Mouse (Mus musculus) MEL (cell line): ENCODE results near the gene Ltbp3. TPM values are rescaled to one million over a fixed set of nuclear protein-coding genes. Genes with fewer than 3 reads are reported as not detected.

Source experiments
- DNase-seq: peaks from one replicate; pipeline ENCODE4 v3.0.0; 2011; ENCODE audit warnings: low read depth, low spot score
- H3K27ac ChIP-seq: 2 replicates; pipeline ENCODE4 v1.5.1; 2012; ENCODE audit warnings: low read depth, mild to moderate bottlenecking, control low read depth, low read length, moderate library complexity; ENCODE audit not compliant: control insufficient read depth
- H3K27me3 ChIP-seq, 2 experiments: fragments of 150-350 bp in 1 of 2; sonication (generic) in 1 of 2; 2 replicates each; pipeline ENCODE4 v1.6.1; 2012; ENCODE audit warnings: low read length in 2 of 2, mild to moderate bottlenecking in 2 of 2, improper control_type of control experiment in 1 of 2, moderate library complexity in 1 of 2; ENCODE audit not compliant: insufficient read depth in 2 of 2, control insufficient read depth in 1 of 2
- H3K36me3 ChIP-seq, 2 experiments: 2 replicates each; pipeline ENCODE4 v1.6.1; 2012 to 2014; ENCODE audit warnings: low read length in 2 of 2, improper control_type of control experiment in 1 of 2, inconsistent platforms in 1 of 2, mild to moderate bottlenecking in 1 of 2; ENCODE audit not compliant: insufficient read depth in 2 of 2, control insufficient read depth in 1 of 2
- H3K4me1 ChIP-seq, 2 experiments: fragments of 150-350 bp in 1 of 2; sonication (generic) in 1 of 2; 2 replicates each; pipeline ENCODE4 v1.6.1; 2012; ENCODE audit warnings: low read length in 2 of 2, improper control_type of control experiment in 1 of 2, mild to moderate bottlenecking in 1 of 2; ENCODE audit not compliant: insufficient read depth in 2 of 2, control insufficient read depth in 1 of 2
- H3K4me3 ChIP-seq, 2 experiments: fragments of 150-350 bp in 1 of 2; sonication (generic) in 1 of 2; 2 replicates each; pipeline ENCODE4 v1.5.1; 2012; ENCODE audit warnings: low read depth in 2 of 2, low read length in 2 of 2, mild to moderate bottlenecking in 2 of 2, moderate library complexity in 2 of 2, control low read depth in 1 of 2, improper control_type of control experiment in 1 of 2; ENCODE audit not compliant: control insufficient read depth in 1 of 2, insufficient read depth in 1 of 2
- H3K79me2 ChIP-seq: 2 replicates; pipeline ENCODE4 v1.6.1; 2012; ENCODE audit warnings: mild to moderate bottlenecking, low read length, moderate library complexity; ENCODE audit not compliant: control insufficient read depth, poor library complexity, insufficient read depth
- H3K9ac ChIP-seq: 2 replicates; pipeline ENCODE4 v1.6.1; 2012; ENCODE audit warnings: low read depth, mild to moderate bottlenecking, control low read depth, low read length, moderate library complexity; ENCODE audit not compliant: control insufficient read depth, poor library complexity, severe bottlenecking
- H3K9me3 ChIP-seq: fragments of 150-350 bp; sonication (generic); replicated peaks from 2 replicates; pipeline ENCODE4 v1.6.1; 2012; ENCODE audit warnings: mild to moderate bottlenecking, low read length, improper control_type of control experiment, moderate library complexity; ENCODE audit not compliant: insufficient read depth
- CHD1 ChIP-seq: IDR thresholded peaks from 2 replicates; pipeline ENCODE4 v1.6.1; 2012; ENCODE audit warnings: low read depth, mild to moderate bottlenecking, inconsistent platforms, low read length, improper control_type of control experiment
- CHD2 ChIP-seq: IDR thresholded peaks from 2 replicates; pipeline ENCODE4 v1.6.1; 2011; ENCODE audit warnings: low read length, improper control_type of control experiment
- CTCF ChIP-seq, 3 experiments: IDR thresholded peaks in 2 of 3; conservative IDR thresholded peaks in 1 of 3; 2 replicates each; pipeline ENCODE4 v1.5.1; 2011 to 2012; ENCODE audit warnings: low read length in 3 of 3, low read depth in 2 of 3, mild to moderate bottlenecking in 2 of 3, improper control_type of control experiment in 1 of 3, inconsistent platforms in 1 of 3, mixed read lengths in 1 of 3, moderate library complexity in 1 of 3; ENCODE audit not compliant: control insufficient read depth in 1 of 3, insufficient read depth in 1 of 3, poor library complexity in 1 of 3, severe bottlenecking in 1 of 3
- ELF1 ChIP-seq: IDR thresholded peaks from 2 replicates; pipeline ENCODE4 v1.6.1; 2014; ENCODE audit warnings: low read depth, mild to moderate bottlenecking, inconsistent platforms, low read length, improper control_type of control experiment, moderate library complexity
- EP300 ChIP-seq, 2 experiments: IDR thresholded peaks; 2 replicates each; pipeline ENCODE4 v1.6.1; 2011; ENCODE audit warnings: improper control_type of control experiment in 2 of 2, low read length in 2 of 2, low read depth in 1 of 2, mild to moderate bottlenecking in 1 of 2
- ETS1 ChIP-seq: IDR thresholded peaks from 2 replicates; pipeline ENCODE4 v1.6.1; 2012; ENCODE audit warnings: low read depth, mild to moderate bottlenecking, inconsistent platforms, low read length, improper control_type of control experiment, moderate library complexity
- HCFC1 ChIP-seq: IDR thresholded peaks from 2 replicates; pipeline ENCODE4 v1.6.1; 2012; ENCODE audit warnings: low read depth, mild to moderate bottlenecking, inconsistent platforms, low read length, improper control_type of control experiment, moderate library complexity
- JUND ChIP-seq: IDR thresholded peaks from 2 replicates; pipeline ENCODE4 v1.6.1; 2011; ENCODE audit warnings: low read depth, mild to moderate bottlenecking, improper control_type of control experiment, low read length
- KAT2A ChIP-seq: conservative IDR thresholded peaks from 2 replicates; pipeline ENCODE4 v1.6.1; 2012; ENCODE audit warnings: low read depth, low read length, improper control_type of control experiment, inconsistent platforms
- MAFK ChIP-seq: IDR thresholded peaks from 2 replicates; pipeline ENCODE4 v1.6.1; 2011; ENCODE audit warnings: low read depth, mild to moderate bottlenecking, low read length, improper control_type of control experiment, borderline replicate concordance
- MAZ ChIP-seq: IDR thresholded peaks from 2 replicates; pipeline ENCODE4 v1.6.1; 2012; ENCODE audit warnings: low read depth, mild to moderate bottlenecking, inconsistent platforms, low read length, improper control_type of control experiment
- MEF2A ChIP-seq: IDR thresholded peaks from 2 replicates; pipeline ENCODE4 v1.6.1; 2014; ENCODE audit warnings: low read depth, mild to moderate bottlenecking, inconsistent platforms, low read length, improper control_type of control experiment; ENCODE audit not compliant: poor library complexity, insufficient replicate concordance, severe bottlenecking; ENCODE audit errors: extremely low read depth
- MXI1 ChIP-seq: IDR thresholded peaks from 2 replicates; pipeline ENCODE4 v1.6.1; 2011; ENCODE audit warnings: mild to moderate bottlenecking, low read depth, low read length, improper control_type of control experiment
- MYB ChIP-seq: IDR thresholded peaks from 2 replicates; pipeline ENCODE4 v1.6.1; 2011; ENCODE audit warnings: mild to moderate bottlenecking, low read depth, low read length, improper control_type of control experiment
- MYC ChIP-seq: IDR thresholded peaks from 2 replicates; pipeline ENCODE4 v1.6.1; 2011; ENCODE audit warnings: low read depth, mild to moderate bottlenecking, low read length, improper control_type of control experiment, moderate library complexity
- NELFE ChIP-seq: IDR thresholded peaks from 2 replicates; pipeline ENCODE4 v1.6.1; 2011; ENCODE audit warnings: low read depth, low read length, improper control_type of control experiment
- NRF1 ChIP-seq: IDR thresholded peaks from 2 replicates; pipeline ENCODE4 v1.6.1; 2014; ENCODE audit warnings: low read depth, mild to moderate bottlenecking, inconsistent platforms, low read length, improper control_type of control experiment, moderate library complexity; ENCODE audit not compliant: poor library complexity, insufficient read depth, severe bottlenecking
- POLR2A ChIP-seq, 2 experiments: IDR thresholded peaks; 2 replicates each; pipeline ENCODE4 v1.6.1; 2011 to 2012; ENCODE audit warnings: low read length in 2 of 2, mild to moderate bottlenecking in 2 of 2, control low read depth in 1 of 2, improper control_type of control experiment in 1 of 2, low read depth in 1 of 2, moderate library complexity in 1 of 2; ENCODE audit not compliant: control insufficient read depth in 1 of 2, insufficient read depth in 1 of 2, poor library complexity in 1 of 2
- POLR2AphosphoS2 ChIP-seq: IDR thresholded peaks from 2 replicates; pipeline ENCODE4 v1.6.1; 2011; ENCODE audit warnings: low read length, improper control_type of control experiment
- POLR2AphosphoS5 ChIP-seq: IDR thresholded peaks from 2 replicates; pipeline ENCODE4 v1.6.1; 2012; ENCODE audit warnings: low read depth, borderline replicate concordance, mild to moderate bottlenecking, inconsistent platforms, low read length, moderate library complexity, mixed read lengths
- RAD21 ChIP-seq: IDR thresholded peaks from 2 replicates; pipeline ENCODE4 v1.6.1; 2011; ENCODE audit warnings: mild to moderate bottlenecking, low read depth, low read length, improper control_type of control experiment
- RCOR1 ChIP-seq: IDR thresholded peaks from 2 replicates; pipeline ENCODE4 v1.6.1; 2012; ENCODE audit warnings: low read depth, mild to moderate bottlenecking, inconsistent platforms, low read length, improper control_type of control experiment
- SIN3A ChIP-seq: IDR thresholded peaks from 2 replicates; pipeline ENCODE4 v1.6.1; 2012; ENCODE audit warnings: low read length, improper control_type of control experiment, inconsistent platforms
- SMC3 ChIP-seq: IDR thresholded peaks from 2 replicates; pipeline ENCODE4 v1.6.1; 2011; ENCODE audit warnings: low read depth, low read length, improper control_type of control experiment
- TAL1 ChIP-seq: IDR thresholded peaks from 2 replicates; pipeline ENCODE4 v1.6.1; 2012; ENCODE audit warnings: mild to moderate bottlenecking, inconsistent platforms, low read length, moderate library complexity, mixed read lengths
- TCF12 ChIP-seq: IDR thresholded peaks from 2 replicates; pipeline ENCODE4 v1.6.1; 2014; ENCODE audit warnings: low read depth, mild to moderate bottlenecking, inconsistent platforms, low read length, improper control_type of control experiment, moderate library complexity
- UBTF ChIP-seq: IDR thresholded peaks from 2 replicates; pipeline ENCODE4 v1.6.1; 2012; ENCODE audit warnings: low read depth, mild to moderate bottlenecking, inconsistent platforms, low read length, improper control_type of control experiment, moderate library complexity, borderline replicate concordance; ENCODE audit not compliant: insufficient read depth
- USF1 ChIP-seq: IDR thresholded peaks from 2 replicates; pipeline ENCODE4 v1.6.1; 2014; ENCODE audit warnings: low read depth, mild to moderate bottlenecking, inconsistent platforms, low read length, improper control_type of control experiment, moderate library complexity
- USF2 ChIP-seq, 2 experiments: IDR thresholded peaks; 2 replicates each; pipeline ENCODE4 v1.6.1; 2011 to 2012; ENCODE audit warnings: improper control_type of control experiment in 2 of 2, low read length in 2 of 2, borderline replicate concordance in 1 of 2, inconsistent platforms in 1 of 2, low read depth in 1 of 2, mild to moderate bottlenecking in 1 of 2; ENCODE audit not compliant: insufficient read depth in 1 of 2
- ZC3H11A ChIP-seq: IDR thresholded peaks from 2 replicates; pipeline ENCODE4 v1.6.1; 2012; ENCODE audit warnings: low read depth, mild to moderate bottlenecking, inconsistent platforms, low read length, improper control_type of control experiment
- ZMIZ1 ChIP-seq: IDR thresholded peaks from 2 replicates; pipeline ENCODE4 v1.6.1; 2012; ENCODE audit warnings: low read depth, mild to moderate bottlenecking, inconsistent platforms, low read length, improper control_type of control experiment, moderate library complexity
- polyA plus RNA-seq, 2 experiments: library from polyadenylated mRNA; stranded (reverse) in 1 of 2; unstranded in 1 of 2; fragments of >175 nt in 1 of 2; fragments of >200 nt in 1 of 2; gene quantifications; 2 replicates each; pipeline versions ENCODE4 v1.2.1 to v1.2.4; 2012; ENCODE audit warnings: low replicate concordance in 2 of 2, low read depth in 1 of 2; ENCODE audit not compliant: insufficient read length in 2 of 2, insufficient read depth in 1 of 2, missing spikeins in 1 of 2
- total RNA-seq: library from RNA; depleted of rRNA; stranded (reverse); fragments of 300-350 nt; gene quantifications from 2 replicates; pipeline ENCODE4 v1.2.3, GENCODE M21; 2012

The Ltbp3 gene
- total and polyA plus RNA-seq, 3 experiments, result 0.39 TPM; not detected in 2

- no peak for DNase-seq
- Histone ChIP-seq H3K36me3 (peaks cover 0 to 6% of the 10 kb centered on the region in 2 experiments), H3K9me3 (no peaks in the 10 kb centered on the region), H3K4me3 (no peak overlapping the region), H3K27ac (no peak overlapping the region), H3K4me1 (peaks cover 0 to 4% of the 10 kb centered on the region in 2 experiments; a peak in 1 of 4 replicates), H3K9ac (no peak overlapping the region), H3K79me2 (peaks cover 3% of the 10 kb centered on the region; the same call in 1 of the 2 replicates), H3K27me3 (no peaks in the 10 kb centered on the region)
- TF ChIP-seq MYC, result no peak
- no peak for TF ChIP-seq KAT2A
- no peak for TF ChIP-seq SMC3
- no peak for TF ChIP-seq EP300 (IDR thresholded peaks at IDR 0.05; ENCODE audit: low read depth in 1 of 2, low read length in 2 of 2)
- no peak for TF ChIP-seq HCFC1
- no peak for TF ChIP-seq NRF1
- no peak for TF ChIP-seq UBTF
- no peak for TF ChIP-seq CHD2
- TF ChIP-seq RCOR1, result no peak
- no peak for TF ChIP-seq MEF2A
- no peak for TF ChIP-seq MAZ
- no peak for TF ChIP-seq ZMIZ1
- TF ChIP-seq USF2 (IDR thresholded peaks at IDR 0.05; ENCODE audit: borderline replicate concordance in 1 of 2, insufficient read depth in 1 of 2, low read depth in 1 of 2, low read length in 2 of 2), result no peak
- no peak for TF ChIP-seq CTCF (IDR thresholded peaks at IDR 0.05 in 2 of 3, conservative IDR thresholded peaks at IDR 0.05 in 1 of 3; ENCODE audit: control insufficient read depth in 1 of 3, insufficient read depth in 1 of 3, low read depth in 2 of 3, low read length in 3 of 3, poor library complexity in 1 of 3, severe bottlenecking in 1 of 3)
- TF ChIP-seq NELFE, result no peak
- no peak for TF ChIP-seq TAL1
- no peak for TF ChIP-seq RAD21
These were observed 28.7 kb upstream of the Ltbp3 start for GRCm38 (mm10) chr19:5711907-5712460.

GRCm38 (mm10) chr19:5713255-5713654 is 27.4 kb upstream of the Ltbp3 start:
- H3K4me3 ChIP-seq, result no peak overlapping the region
- DNase-seq, result no peak
- H3K36me3 ChIP-seq, result peaks cover 0 to 6% of the 10 kb centered on the region in 2 experiments
- TF ChIP-seq ZMIZ1 (no peak), ZC3H11A (no peak), CHD1 (no peak), SIN3A (no peak), USF1 (no peak), POLR2AphosphoS2 (no peak), JUND (no peak), KAT2A (no peak), CHD2 (no peak), ETS1 (no peak), MYB (no peak), TCF12 (no peak), RCOR1 (no peak), POLR2AphosphoS5 (no peak), MAFK (no peak), MEF2A (no peak), MXI1 (no peak), POLR2A (IDR thresholded peaks at IDR 0.05; ENCODE audit: control insufficient read depth in 1 of 2, insufficient read depth in 1 of 2, low read depth in 1 of 2, low read length in 2 of 2, poor library complexity in 1 of 2) (no peak), MAZ (no peak), ELF1 (no peak)
- H3K9ac ChIP-seq, result no peak overlapping the region
- no peaks in the 10 kb centered on the region for H3K9me3 ChIP-seq
- H3K79me2 ChIP-seq, result peaks cover 3% of the 10 kb centered on the region; the same call in 1 of the 2 replicates
- peaks cover 0 to 4% of the 10 kb centered on the region in 2 experiments; a peak in 1 of 4 replicates for H3K4me1 ChIP-seq
- no peak overlapping the region for H3K27ac ChIP-seq
- no peaks in the 10 kb centered on the region for H3K27me3 ChIP-seq
